Mouse (Mus musculus): ENCODE results near the gene Pacsin2. TPM values are rescaled to one million over a fixed set of nuclear protein-coding genes. Genes with fewer than 3 reads are reported as not detected.

Pacsin2 gene
- polyA plus RNA-seq, 1 experiment = 78.3 TPM

GRCm38 (mm10) chr15:83500352-83500751 lies 35.9 kb upstream of the Pacsin2 start:
- Histone ChIP-seq H3K36me3 (ENCODE audit: control insufficient read depth, insufficient read depth, low read length, poor library complexity, severe bottlenecking) (no peaks in the 10 kb centered on the region; the same call in 1 of the 2 replicates), H3K27me3 (ENCODE audit: control insufficient read depth, insufficient read depth, low read length, poor library complexity, severe bottlenecking) (no peaks in the 10 kb centered on the region), H3K4me3 (ENCODE audit: low read depth, low read length) (no peak overlapping the region), H3K9me3 (replicated peaks; ENCODE audit: control insufficient read depth, insufficient read depth, low read length, poor library complexity, severe bottlenecking) (no peaks in the 10 kb centered on the region), H3K9ac (ENCODE audit: low read depth, poor library complexity, severe bottlenecking) (no peak overlapping the region), H3K4me1 (ENCODE audit: control insufficient read depth, insufficient read depth, low read length) (peaks cover 2% of the 10 kb centered on the region), H3K27ac (ENCODE audit: insufficient read depth, low read length) (no peak overlapping the region)
- TF ChIP-seq POLR2A (IDR thresholded peaks at IDR 0.05; ENCODE audit: insufficient read depth, low read length) = no peak
- TF ChIP-seq EP300 (IDR thresholded peaks at IDR 0.05; ENCODE audit: insufficient read depth, low read depth, low read length) = no peak
- TF ChIP-seq CTCF (IDR thresholded peaks at IDR 0.05; ENCODE audit: low read depth, low read length) = peak; percentile 79

DNA sequence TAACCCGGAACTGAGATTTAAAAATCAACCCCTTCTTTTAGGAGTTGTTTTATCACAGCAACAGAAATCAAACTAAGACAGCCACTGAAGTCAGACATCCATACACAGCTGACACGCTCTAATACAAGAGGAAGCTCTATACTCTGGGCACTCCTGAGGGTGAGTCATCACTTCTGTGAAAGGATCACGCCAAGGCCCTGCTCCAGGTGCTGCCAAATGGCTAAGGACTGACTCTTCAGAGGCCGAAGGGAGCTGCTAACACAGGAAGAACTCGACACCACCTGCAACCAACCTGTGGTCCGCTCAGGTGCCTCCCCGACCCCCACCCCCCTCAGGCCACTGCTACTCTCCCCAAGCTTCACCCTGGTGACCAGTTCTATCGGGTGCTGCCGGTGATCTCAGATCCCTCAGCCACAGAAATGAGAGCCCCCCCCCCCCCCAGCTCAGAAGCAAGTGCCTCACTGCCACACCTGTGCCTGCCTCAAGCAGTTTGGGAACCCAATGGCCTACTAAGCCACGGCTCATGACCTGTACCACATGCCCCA lies 34.9 kb upstream of the Pacsin2 start:
- H3K36me3 ChIP-seq (ENCODE audit: control insufficient read depth, insufficient read depth, low read length, poor library complexity, severe bottlenecking) = no peaks in the 10 kb centered on the region; the same call in 1 of the 2 replicates
- no peak for TF ChIP-seq POLR2A (IDR thresholded peaks at IDR 0.05; ENCODE audit: insufficient read depth, low read length)
- TF ChIP-seq EP300 (IDR thresholded peaks at IDR 0.05; ENCODE audit: insufficient read depth, low read depth, low read length) = no peak
- TF ChIP-seq CTCF (IDR thresholded peaks at IDR 0.05; ENCODE audit: low read depth, low read length) = no peak
- H3K4me3 ChIP-seq (ENCODE audit: low read depth, low read length) = no peak overlapping the region
- peaks cover 2% of the 10 kb centered on the region for H3K4me1 ChIP-seq (ENCODE audit: control insufficient read depth, insufficient read depth, low read length)
- no peak overlapping the region for H3K27ac ChIP-seq (ENCODE audit: insufficient read depth, low read length)
- no peak overlapping the region for H3K9ac ChIP-seq (ENCODE audit: low read depth, poor library complexity, severe bottlenecking)
- no peaks in the 10 kb centered on the region for H3K27me3 ChIP-seq (ENCODE audit: control insufficient read depth, insufficient read depth, low read length, poor library complexity, severe bottlenecking)
- no peaks in the 10 kb centered on the region for H3K9me3 ChIP-seq (replicated peaks; ENCODE audit: control insufficient read depth, insufficient read depth, low read length, poor library complexity, severe bottlenecking)

DNA sequence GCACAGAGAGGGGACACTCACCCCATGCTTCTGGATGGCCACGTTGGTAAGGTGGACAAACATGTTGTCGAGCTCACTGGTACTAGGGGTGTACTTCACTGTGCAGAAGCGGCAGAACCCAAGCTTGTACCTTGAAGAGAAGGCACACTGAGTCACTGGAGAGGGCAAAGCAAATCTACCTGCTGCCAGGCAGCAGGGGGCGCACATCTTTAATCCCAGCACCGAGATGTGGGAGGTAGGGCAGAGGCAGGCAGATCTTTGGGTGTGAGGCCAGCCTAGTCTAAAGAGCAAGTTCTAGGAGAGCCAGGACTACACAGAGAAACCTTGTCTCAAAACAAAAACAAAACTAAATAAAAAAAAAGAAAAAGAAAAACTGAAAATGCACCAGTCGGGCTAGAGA lies 32.9 kb upstream of the Pacsin2 start:
- no peaks in the 10 kb centered on the region; the same call in 1 of the 2 replicates for H3K36me3 ChIP-seq (ENCODE audit: control insufficient read depth, insufficient read depth, low read length, poor library complexity, severe bottlenecking)
- no peak overlapping the region for H3K27ac ChIP-seq (ENCODE audit: insufficient read depth, low read length)
- no peaks in the 10 kb centered on the region for H3K9me3 ChIP-seq (replicated peaks; ENCODE audit: control insufficient read depth, insufficient read depth, low read length, poor library complexity, severe bottlenecking)
- peak; percentile 58 for TF ChIP-seq CTCF (IDR thresholded peaks at IDR 0.05; ENCODE audit: low read depth, low read length)
- TF ChIP-seq POLR2A (IDR thresholded peaks at IDR 0.05; ENCODE audit: insufficient read depth, low read length) = no peak
- H3K4me3 ChIP-seq (ENCODE audit: low read depth, low read length) = no peak overlapping the region
- H3K27me3 ChIP-seq (ENCODE audit: control insufficient read depth, insufficient read depth, low read length, poor library complexity, severe bottlenecking) = no peaks in the 10 kb centered on the region
- H3K9ac ChIP-seq (ENCODE audit: low read depth, poor library complexity, severe bottlenecking) = no peak overlapping the region
- peaks cover 2% of the 10 kb centered on the region for H3K4me1 ChIP-seq (ENCODE audit: control insufficient read depth, insufficient read depth, low read length)

DNA sequence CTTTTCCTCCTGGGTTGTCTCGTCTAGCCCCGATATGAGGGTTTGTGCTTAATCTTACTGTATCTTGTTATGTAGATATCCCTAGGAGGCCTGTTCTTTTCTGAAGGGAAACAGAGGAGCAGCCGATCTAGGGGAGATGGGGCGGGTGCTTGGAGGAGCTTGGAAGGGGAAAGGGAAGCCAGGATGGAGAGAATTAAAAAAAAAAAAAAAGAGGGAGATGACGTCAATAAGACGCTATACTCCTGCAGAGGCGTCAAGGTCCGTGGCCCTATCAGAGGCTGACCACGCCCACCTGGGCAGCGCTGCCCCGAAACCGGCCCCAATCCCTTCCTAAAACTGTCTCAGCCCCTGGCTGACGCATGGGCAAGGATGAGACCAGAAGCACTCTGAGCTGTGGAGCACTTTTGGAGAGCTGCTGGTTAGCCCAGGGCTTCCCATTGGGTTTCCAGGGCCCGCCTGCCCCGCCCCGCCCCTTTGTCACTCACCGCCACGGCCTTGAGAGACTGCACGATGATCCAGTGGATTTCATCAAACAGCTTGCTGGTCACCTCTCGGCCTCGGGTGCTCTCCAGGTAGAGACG lies 31.5 kb upstream of the Pacsin2 start:
- Histone ChIP-seq H3K36me3 (ENCODE audit: control insufficient read depth, insufficient read depth, low read length, poor library complexity, severe bottlenecking) (no peaks in the 10 kb centered on the region; the same call in 1 of the 2 replicates), H3K27ac (ENCODE audit: insufficient read depth, low read length) (no peak overlapping the region), H3K27me3 (ENCODE audit: control insufficient read depth, insufficient read depth, low read length, poor library complexity, severe bottlenecking) (no peaks in the 10 kb centered on the region), H3K9me3 (replicated peaks; ENCODE audit: control insufficient read depth, insufficient read depth, low read length, poor library complexity, severe bottlenecking) (no peaks in the 10 kb centered on the region), H3K9ac (ENCODE audit: low read depth, poor library complexity, severe bottlenecking) (peak overlapping the region; percentile 16), H3K4me1 (ENCODE audit: control insufficient read depth, insufficient read depth, low read length) (peaks cover 2% of the 10 kb centered on the region), H3K4me3 (ENCODE audit: low read depth, low read length) (peak overlapping the region; percentile 30)
- TF ChIP-seq EP300 (IDR thresholded peaks at IDR 0.05; ENCODE audit: insufficient read depth, low read depth, low read length) (no peak), CTCF (IDR thresholded peaks at IDR 0.05; ENCODE audit: low read depth, low read length) (no peak), POLR2A (IDR thresholded peaks at IDR 0.05; ENCODE audit: insufficient read depth, low read length) (no peak)

- no peaks in the 10 kb centered on the region; the same call in 1 of the 2 replicates for H3K36me3 ChIP-seq (ENCODE audit: control insufficient read depth, insufficient read depth, low read length, poor library complexity, severe bottlenecking)
- TF ChIP-seq POLR2A (IDR thresholded peaks at IDR 0.05; ENCODE audit: insufficient read depth, low read length) (no peak), EP300 (IDR thresholded peaks at IDR 0.05; ENCODE audit: insufficient read depth, low read depth, low read length) (no peak), CTCF (IDR thresholded peaks at IDR 0.05; ENCODE audit: low read depth, low read length) (no peak)
These were observed 30.8 kb upstream of the Pacsin2 start for GRCm38 (mm10) chr15:83495195-83495594.

DNA sequence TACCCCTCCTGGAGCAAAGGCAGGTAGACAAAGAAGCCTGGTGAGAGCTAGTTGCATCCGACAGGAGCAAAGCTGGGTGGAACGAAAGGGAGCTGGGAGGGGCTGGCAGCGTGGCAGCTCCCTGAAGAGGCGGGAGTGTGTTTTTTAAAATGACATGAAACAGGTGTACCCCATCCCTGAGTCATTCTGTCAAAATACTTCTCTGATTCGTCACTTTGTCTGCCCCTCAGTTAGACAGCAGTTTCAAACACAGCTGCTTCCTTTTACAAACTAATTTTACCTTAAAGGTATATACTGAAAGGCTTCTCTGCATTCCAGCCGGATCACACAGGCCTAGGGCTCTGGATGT lies 30.1 kb upstream of the Pacsin2 start:
- Histone ChIP-seq H3K4me1 (ENCODE audit: control insufficient read depth, insufficient read depth, low read length) (peaks cover 2% of the 10 kb centered on the region), H3K9me3 (replicated peaks; ENCODE audit: control insufficient read depth, insufficient read depth, low read length, poor library complexity, severe bottlenecking) (no peaks in the 10 kb centered on the region), H3K27me3 (ENCODE audit: control insufficient read depth, insufficient read depth, low read length, poor library complexity, severe bottlenecking) (no peaks in the 10 kb centered on the region), H3K9ac (ENCODE audit: low read depth, poor library complexity, severe bottlenecking) (no peak overlapping the region), H3K36me3 (ENCODE audit: control insufficient read depth, insufficient read depth, low read length, poor library complexity, severe bottlenecking) (no peaks in the 10 kb centered on the region; the same call in 1 of the 2 replicates), H3K4me3 (ENCODE audit: low read depth, low read length) (no peak overlapping the region), H3K27ac (ENCODE audit: insufficient read depth, low read length) (no peak overlapping the region)
- TF ChIP-seq CTCF (IDR thresholded peaks at IDR 0.05; ENCODE audit: low read depth, low read length) (no peak), POLR2A (IDR thresholded peaks at IDR 0.05; ENCODE audit: insufficient read depth, low read length) (no peak)

More at GRCm38 (mm10) chr15:83495195-83495594, 30.8 kb upstream of the Pacsin2 start:
- no peaks in the 10 kb centered on the region for H3K9me3 ChIP-seq (replicated peaks; ENCODE audit: control insufficient read depth, insufficient read depth, low read length, poor library complexity, severe bottlenecking)
- H3K4me3 ChIP-seq (ENCODE audit: low read depth, low read length) = no peak overlapping the region
- H3K27ac ChIP-seq (ENCODE audit: insufficient read depth, low read length) = no peak overlapping the region
- H3K9ac ChIP-seq (ENCODE audit: low read depth, poor library complexity, severe bottlenecking) = no peak overlapping the region
- no peaks in the 10 kb centered on the region for H3K27me3 ChIP-seq (ENCODE audit: control insufficient read depth, insufficient read depth, low read length, poor library complexity, severe bottlenecking)
- H3K4me1 ChIP-seq (ENCODE audit: control insufficient read depth, insufficient read depth, low read length) = peaks cover 2% of the 10 kb centered on the region
